Mouse (Mus musculus) heart, embryonic 11.5 days (tissue): ENCODE data around the gene Herpud1. TPM values are rescaled to one million over a fixed set of nuclear protein-coding genes. Genes with fewer than 3 reads are reported as not detected.

Experiments
- ATAC-seq: fragments of 200-750 bp; cut with Nextera tagmentation; replicated peaks from 2 replicates; pipeline ENCODE4 v1.8.0; 2017; ENCODE audit warnings: moderate library complexity; ENCODE audit not compliant: insufficient number of reproducible peaks, low FRiP score, low TSS enrichment
- H3K27ac ChIP-seq: fragments of 300-500 bp; sonication (generic); 2 replicates; pipeline ENCODE4 v1.5.1; 2014; ENCODE audit warnings: mild to moderate bottlenecking, low read depth, low read length
- H3K27me3 ChIP-seq: fragments of 300-500 bp; sonication (generic); 2 replicates; pipeline ENCODE4 v1.6.1; 2014; ENCODE audit warnings: mild to moderate bottlenecking, low read length, mixed read lengths; ENCODE audit not compliant: control insufficient read depth, insufficient read depth
- H3K36me3 ChIP-seq: fragments of 300-500 bp; sonication (generic); 2 replicates; pipeline ENCODE4 v1.6.1; 2014; ENCODE audit warnings: mild to moderate bottlenecking, low read length, moderate library complexity, mixed read lengths; ENCODE audit not compliant: control insufficient read depth, insufficient read depth
- H3K4me1 ChIP-seq: fragments of 300-500 bp; sonication (generic); 2 replicates; pipeline ENCODE4 v1.6.1; 2014; ENCODE audit warnings: low read length; ENCODE audit not compliant: control insufficient read depth, insufficient read depth
- H3K4me2 ChIP-seq: fragments of 300-500 bp; sonication (generic); 2 replicates; pipeline ENCODE4 v1.6.1; 2014; ENCODE audit warnings: mild to moderate bottlenecking, moderate library complexity
- H3K4me3 ChIP-seq: fragments of 300-500 bp; sonication (generic); 2 replicates; pipeline ENCODE4 v1.5.1; 2014; ENCODE audit warnings: low read depth, low read length
- H3K9ac ChIP-seq: fragments of 300-500 bp; sonication (generic); 2 replicates; pipeline ENCODE4 v1.6.1; 2014; ENCODE audit warnings: mild to moderate bottlenecking, low read depth, low read length, moderate library complexity
- H3K9me3 ChIP-seq: fragments of 300-500 bp; sonication (generic); replicated peaks from 2 replicates; pipeline ENCODE4 v1.6.1; 2016; ENCODE audit warnings: low read length; ENCODE audit not compliant: control insufficient read depth
- WGBS: fragments of 180-500 bp; shearing (Covaris S2); extraction: QIAGEN DNeasy Blood & Tissue Kit; methylation state at CpG from one replicate; pipeline ENCODE4 v1.1.7; 2014; ENCODE audit not compliant: insufficient replicate concordance; 5-methylcytosine and 5-hydroxymethylcytosine counted together
- polyA plus RNA-seq: library from polyadenylated mRNA; unstranded; fragments of >200 nt; fragmentation: Nextera tagmentation; extraction: Ambion mirVana; gene quantifications from 2 replicates; pipeline ENCODE4 v1.2.1, GENCODE M21; 2014

Herpud1 gene
- polyA plus RNA-seq, 1 experiment from 2014 or later, result 80.5 TPM

- Histone ChIP-seq H3K4me2 (no peak overlapping the region), H3K27me3 (no peaks in the 10 kb centered on the region), H3K36me3 (no peaks in the 10 kb centered on the region), H3K27ac (no peak overlapping the region), H3K4me3 (no peak overlapping the region), H3K4me1 (peaks cover 12% of the 10 kb centered on the region; the same call in 1 of the 2 replicates), H3K9me3 (no peaks in the 10 kb centered on the region), H3K9ac (no peak overlapping the region)
- WGBS, result 82% methylated on average over 4 of the region's 4 CpGs
- ATAC-seq, result no peak
These were observed 9.2 kb upstream of the Herpud1 start for GRCm38 (mm10) chr8:94377031-94377430.

- 0 out of 2 replicates have a peak, but pooled peaks have one; percentile 28 for ATAC-seq
- WGBS, result 55% methylated on average over 11 of the region's 11 CpGs
These were observed 8.5 kb upstream of the Herpud1 start for GRCm38 (mm10) chr8:94377714-94378205.

GRCm38 (mm10) chr8:94378763-94379415, 7.3 kb upstream of the Herpud1 start:
- peaks cover 12% of the 10 kb centered on the region; the same call in 1 of the 2 replicates for H3K4me1 ChIP-seq

More at GRCm38 (mm10) chr8:94377714-94378205, 8.5 kb upstream of the Herpud1 start:
- no peaks in the 10 kb centered on the region for H3K9me3 ChIP-seq
- no peak overlapping the region for H3K4me3 ChIP-seq
- H3K4me2 ChIP-seq, result no peak overlapping the region
- H3K9ac ChIP-seq, result no peak overlapping the region
- H3K27me3 ChIP-seq, result no peaks in the 10 kb centered on the region
- H3K4me1 ChIP-seq, result peaks cover 12% of the 10 kb centered on the region; the same call in 1 of the 2 replicates
- H3K27ac ChIP-seq, result no peak overlapping the region
- H3K36me3 ChIP-seq, result no peaks in the 10 kb centered on the region

GRCm38 (mm10) chr8:94379686-94380085, 6.6 kb upstream of the Herpud1 start:
- no peak overlapping the region for H3K4me2 ChIP-seq
- no peak overlapping the region for H3K27ac ChIP-seq
- no peak for ATAC-seq
- H3K4me3 ChIP-seq, result no peak overlapping the region
- WGBS, result 85% methylated on average over 9 of the region's 9 CpGs
- H3K4me1 ChIP-seq, result peaks cover 12% of the 10 kb centered on the region; the same call in 1 of the 2 replicates
- no peak overlapping the region for H3K9ac ChIP-seq
- H3K27me3 ChIP-seq, result no peaks in the 10 kb centered on the region
- H3K36me3 ChIP-seq, result no peaks in the 10 kb centered on the region
- H3K9me3 ChIP-seq, result no peaks in the 10 kb centered on the region

More at GRCm38 (mm10) chr8:94378763-94379415, 7.3 kb upstream of the Herpud1 start:
- Histone ChIP-seq H3K9me3 (no peaks in the 10 kb centered on the region), H3K27me3 (no peaks in the 10 kb centered on the region), H3K36me3 (no peaks in the 10 kb centered on the region), H3K4me2 (no peak overlapping the region), H3K27ac (no peak overlapping the region), H3K4me3 (no peak overlapping the region), H3K9ac (no peak overlapping the region)
- WGBS, result 75% methylated on average over 15 of the region's 15 CpGs
- no peak for ATAC-seq

- ATAC-seq, result no peak
- no peak overlapping the region for H3K4me2 ChIP-seq
- WGBS, result 77% methylated on average over 7 of the region's 7 CpGs
- H3K4me1 ChIP-seq, result peaks cover 12% of the 10 kb centered on the region; the same call in 1 of the 2 replicates
- H3K27ac ChIP-seq, result no peak overlapping the region
- H3K27me3 ChIP-seq, result no peaks in the 10 kb centered on the region
- H3K36me3 ChIP-seq, result no peaks in the 10 kb centered on the region
- H3K9ac ChIP-seq, result no peak overlapping the region
- no peak overlapping the region for H3K4me3 ChIP-seq
- H3K9me3 ChIP-seq, result no peaks in the 10 kb centered on the region
These were observed 2.1 kb upstream of the Herpud1 start for GRCm38 (mm10) chr8:94384166-94384565.

GRCm38 (mm10) chr8:94385506-94386213, 578 bp upstream of the Herpud1 start:
- H3K36me3 ChIP-seq, result peaks cover 4% of the 10 kb centered on the region
- H3K27me3 ChIP-seq, result no peaks in the 10 kb centered on the region
- peak overlapping the region; percentile 97 for H3K9ac ChIP-seq
- peak overlapping the region; percentile 94 for H3K4me3 ChIP-seq
- H3K27ac ChIP-seq, result peak overlapping the region; percentile 82
- H3K4me2 ChIP-seq, result peak overlapping the region; percentile 91
- peaks cover 12% of the 10 kb centered on the region; the same call in 1 of the 2 replicates for H3K4me1 ChIP-seq
- ATAC-seq, result 0 out of 2 replicates have a peak, but pooled peaks have one; percentile 0
- no peaks in the 10 kb centered on the region for H3K9me3 ChIP-seq
- 30% methylated on average over 20 of the region's 20 CpGs for WGBS

GRCm38 (mm10) chr8:94387027-94387684, 918 bp downstream of the Herpud1 start:
- peak overlapping the region; percentile 94 for H3K4me3 ChIP-seq
- H3K4me1 ChIP-seq, result peaks cover 14% of the 10 kb centered on the region; the same call in 1 of the 2 replicates
- no peaks in the 10 kb centered on the region for H3K9me3 ChIP-seq
- H3K27me3 ChIP-seq, result no peaks in the 10 kb centered on the region
- H3K27ac ChIP-seq, result peak overlapping the region; percentile 80
- ATAC-seq, result peak; percentile 64
- peak overlapping the region; percentile 97 for H3K9ac ChIP-seq
- peak overlapping the region; percentile 91 for H3K4me2 ChIP-seq
- under 1% methylated on average over 25 of the region's 25 CpGs for WGBS
- H3K36me3 ChIP-seq, result peaks cover 18% of the 10 kb centered on the region

GRCm38 (mm10) chr8:94387785-94388184, 1.5 kb downstream of the Herpud1 start:
- no peaks in the 10 kb centered on the region for H3K9me3 ChIP-seq
- H3K27ac ChIP-seq, result peak overlapping the region; percentile 80; the same call in 1 of the 2 replicates
- H3K4me2 ChIP-seq, result peak overlapping the region; percentile 91
- peak overlapping the region; percentile 97 for H3K9ac ChIP-seq
- WGBS, result 30% methylated on average over 6 of the region's 6 CpGs
- peak overlapping the region; percentile 94 for H3K4me3 ChIP-seq
- no peak for ATAC-seq
- H3K27me3 ChIP-seq, result no peaks in the 10 kb centered on the region
- H3K36me3 ChIP-seq, result peaks cover 24% of the 10 kb centered on the region
- peaks cover 20% of the 10 kb centered on the region; the same call in 1 of the 2 replicates for H3K4me1 ChIP-seq
